Mouse (Mus musculus): ENCODE measurements around the gene Faap24. TPM values are rescaled to one million over a fixed set of nuclear protein-coding genes. Genes with fewer than 3 reads are reported as not detected.

The Faap24 gene
- total RNA-seq, 2 experiments from 2014 or later, result 7.4 to 8.5 TPM

DNA sequence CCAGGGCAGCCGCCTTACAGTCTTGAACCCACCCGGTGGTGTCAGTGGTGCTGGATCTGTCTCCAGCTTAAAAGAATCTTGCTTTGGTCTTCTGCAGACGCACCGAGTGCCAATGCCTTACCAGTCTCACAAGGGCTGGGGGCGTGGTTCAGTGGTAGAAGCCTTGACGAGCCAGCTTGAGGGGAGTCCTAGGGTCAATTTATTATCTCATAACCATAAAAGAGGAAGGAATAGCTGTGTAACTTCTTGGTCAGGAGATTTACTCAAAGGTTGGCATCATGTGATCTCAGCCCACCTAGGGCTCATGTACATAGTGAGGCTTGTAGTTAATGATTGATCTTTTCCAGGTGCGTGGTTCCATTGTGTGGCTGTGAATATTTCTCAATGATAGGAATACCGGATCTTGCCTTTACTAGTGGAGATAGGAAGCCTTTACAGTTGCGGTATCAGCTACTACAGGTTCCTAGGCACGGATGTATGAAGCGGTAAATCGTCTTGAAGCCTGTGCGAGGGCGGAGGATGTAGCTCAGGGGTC, 24.1 kb downstream of the Faap24 start:
- no peak for DNase-seq (ENCODE audit: low spot score in 2 of 2)

DNA sequence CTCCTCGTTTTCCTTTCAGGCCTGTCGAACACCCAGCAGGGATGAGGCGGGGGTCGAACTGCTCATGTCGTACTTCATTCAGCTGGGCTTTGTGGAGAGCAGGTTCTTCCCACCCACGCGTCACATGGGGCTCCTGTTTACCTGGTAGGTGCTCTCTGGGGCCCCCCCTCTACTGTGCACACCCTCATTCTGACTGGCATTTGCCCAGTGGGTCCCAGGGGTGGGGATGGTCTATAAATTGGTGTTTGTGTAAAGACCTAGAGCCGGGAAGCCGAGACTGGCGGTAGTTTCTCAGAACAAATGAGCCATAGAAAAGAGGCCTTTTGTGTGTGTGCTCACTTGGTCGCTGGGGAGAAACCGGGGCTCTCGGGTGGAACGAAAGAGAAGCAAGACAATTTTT, 25.5 kb downstream of the Faap24 start:
- no peak for DNase-seq (ENCODE audit: low spot score in 2 of 2)

DNA sequence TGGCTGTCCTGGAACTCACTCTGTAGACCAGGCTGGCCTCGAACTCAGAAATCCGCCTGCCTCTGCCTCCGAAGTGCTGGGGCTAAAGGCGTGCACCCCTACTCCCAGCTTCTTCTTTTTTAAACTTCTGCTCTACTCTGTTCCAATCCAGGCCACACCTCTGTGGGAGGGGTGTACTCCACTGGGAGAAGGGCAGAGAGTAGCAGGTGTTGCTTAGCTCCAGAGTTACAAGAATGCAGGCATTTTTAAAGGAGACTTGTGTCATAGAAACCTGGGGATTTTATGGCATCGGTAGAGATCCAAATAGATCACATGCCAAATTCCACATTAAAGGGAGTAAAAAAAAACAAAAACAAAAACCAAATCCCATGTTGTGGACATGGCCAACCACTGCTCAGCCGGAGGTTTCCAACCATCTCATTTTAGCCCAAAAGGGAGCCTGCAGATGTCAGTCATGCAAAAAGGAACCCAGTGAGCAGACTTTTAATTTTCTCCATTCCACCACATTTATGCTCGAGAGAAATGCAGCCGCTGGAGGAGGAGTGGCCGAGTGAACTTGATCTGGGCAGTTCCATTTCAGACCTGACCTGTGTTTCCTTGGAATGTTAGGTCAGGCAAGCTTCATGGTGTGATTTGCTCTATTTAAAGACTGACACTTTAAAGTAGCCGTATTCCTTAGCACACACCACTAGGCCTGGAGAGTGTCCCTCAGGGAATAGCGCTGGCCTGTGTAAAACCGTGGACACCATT, 31.3 kb downstream of the Faap24 start:
- no peak for DNase-seq (ENCODE audit: low spot score in 2 of 2)

DNA sequence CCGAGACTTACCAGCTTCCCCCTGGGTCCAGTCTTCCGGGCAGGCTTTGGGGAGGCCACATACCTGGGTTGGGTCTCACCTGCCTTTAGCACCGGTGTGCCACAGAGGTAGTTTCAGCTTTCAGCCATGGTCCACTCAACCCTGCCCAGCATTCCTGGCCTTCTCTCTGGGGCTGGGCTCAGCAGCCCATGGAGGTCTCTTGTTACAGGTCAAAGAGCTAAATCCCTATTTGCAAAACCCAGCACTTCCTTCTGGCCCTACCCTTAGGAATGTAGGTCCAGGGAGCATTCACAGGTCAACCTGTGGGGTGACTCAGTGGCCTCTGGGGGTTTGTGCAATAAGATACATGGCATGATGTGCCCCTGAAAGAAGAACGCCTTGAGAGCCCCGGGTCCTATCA, 33.8 kb downstream of the Faap24 start:
- DNase-seq (ENCODE audit: low spot score in 2 of 2), result no peak

DNA sequence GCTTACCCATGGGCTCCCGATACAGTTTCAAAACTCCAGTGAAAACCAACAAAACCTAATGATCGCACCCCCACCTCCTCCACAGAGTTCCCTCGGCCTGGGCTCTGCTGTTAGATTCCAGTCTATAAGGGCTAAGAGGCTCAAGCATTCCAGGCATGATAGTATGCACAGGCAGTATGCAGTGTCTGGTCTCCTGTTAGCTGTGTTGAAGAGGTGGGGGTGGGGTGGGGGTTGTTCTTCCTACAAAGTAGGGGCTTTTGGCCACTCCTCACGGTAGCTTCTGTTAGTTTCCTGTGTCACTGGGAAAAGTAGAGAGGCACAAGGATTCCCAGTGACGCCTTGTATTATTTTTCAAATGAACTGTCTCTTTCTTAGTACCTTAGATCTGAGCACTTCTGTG, 34.4 kb downstream of the Faap24 start:
- DNase-seq (ENCODE audit: low spot score in 2 of 2), result no peak

DNA sequence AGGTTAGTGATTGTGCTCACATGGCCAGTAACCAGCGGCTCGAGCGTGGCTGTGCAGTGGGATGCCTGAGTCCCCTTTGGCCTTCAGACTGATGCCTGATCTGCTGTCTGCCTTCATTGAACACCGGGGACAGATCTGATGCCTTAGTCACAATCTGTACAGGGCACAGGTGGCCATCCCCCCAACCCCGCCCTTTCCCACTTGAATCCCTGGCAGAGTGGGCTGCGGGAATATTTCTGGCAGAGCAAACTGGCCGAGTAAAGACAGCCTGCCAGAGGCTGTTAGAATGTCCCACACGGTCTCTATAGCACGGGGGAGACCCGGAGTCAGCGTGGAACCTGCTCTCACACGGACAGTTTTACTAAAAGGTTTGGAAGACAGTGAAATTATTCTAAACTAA, 39.0 kb downstream of the Faap24 start:
- DNase-seq (ENCODE audit: low spot score in 2 of 2), result no peak

DNA sequence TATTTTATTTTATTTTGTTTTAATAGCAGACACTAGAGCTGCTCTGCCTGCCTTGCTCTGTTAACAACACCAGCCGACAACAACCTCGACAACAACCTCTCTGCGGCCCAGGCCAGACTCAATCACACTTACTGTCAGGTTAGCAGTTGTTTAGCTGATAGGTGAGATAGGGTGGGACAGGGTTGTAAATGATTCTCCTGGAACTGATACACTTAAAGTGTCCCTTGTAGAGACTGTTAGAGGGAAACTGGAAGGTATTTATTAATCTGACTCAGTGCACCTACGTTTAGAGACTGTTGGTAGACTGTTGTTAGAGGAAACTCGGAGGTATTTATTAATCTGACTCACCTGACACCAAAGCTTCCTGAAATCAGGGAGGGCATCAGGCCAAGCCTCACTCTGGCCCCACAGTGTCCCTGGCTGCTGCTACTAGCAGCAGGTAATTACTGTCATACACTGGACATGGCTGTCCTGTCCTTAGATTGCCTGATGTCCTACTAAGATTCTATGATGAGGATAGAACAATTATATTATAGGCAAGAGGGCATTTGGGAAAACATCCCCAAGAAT, 41.2 kb downstream of the Faap24 start:
- DNase-seq (ENCODE audit: low spot score in 2 of 2), result no peak

DNA sequence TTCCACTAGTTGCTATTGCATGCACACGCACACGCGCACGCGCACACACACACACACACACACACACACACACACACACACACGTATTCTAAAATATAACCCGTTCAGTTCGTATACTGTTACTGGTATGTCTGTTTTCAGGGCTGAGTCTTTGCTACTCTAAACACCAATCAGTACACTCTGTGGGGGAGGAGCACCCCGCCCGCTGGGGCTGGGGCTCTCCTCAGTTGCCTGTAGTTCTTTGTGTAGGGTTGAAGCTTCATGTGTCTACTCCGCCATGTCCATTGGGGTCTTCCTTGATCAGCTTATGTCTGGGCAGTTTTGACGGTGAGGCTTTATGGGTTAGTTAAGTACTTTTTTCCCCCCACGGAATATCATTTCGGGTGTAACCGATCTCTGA, 43.3 kb downstream of the Faap24 start:
- DNase-seq (ENCODE audit: low spot score in 2 of 2), result no peak

DNA sequence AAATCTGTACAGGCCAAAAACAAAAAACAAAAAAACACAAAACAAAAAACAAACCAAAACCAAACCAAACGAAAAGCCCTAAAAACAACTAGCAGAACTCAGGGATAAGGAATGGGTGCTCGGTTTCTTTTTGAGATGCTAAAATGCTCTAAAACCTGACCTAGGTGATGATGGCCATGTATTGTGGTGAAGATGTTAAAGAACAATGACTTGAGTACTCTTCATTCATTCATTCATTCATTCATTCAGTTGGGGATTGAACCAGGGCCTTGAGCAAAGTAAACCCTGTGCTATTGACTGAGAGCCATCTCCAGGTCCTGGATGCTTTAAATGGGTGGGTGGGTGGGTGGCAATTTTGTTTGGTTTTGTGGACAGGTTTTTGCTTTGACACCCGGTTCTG, 45.5 kb downstream of the Faap24 start:
- no peak for DNase-seq (ENCODE audit: low spot score in 2 of 2)

DNA sequence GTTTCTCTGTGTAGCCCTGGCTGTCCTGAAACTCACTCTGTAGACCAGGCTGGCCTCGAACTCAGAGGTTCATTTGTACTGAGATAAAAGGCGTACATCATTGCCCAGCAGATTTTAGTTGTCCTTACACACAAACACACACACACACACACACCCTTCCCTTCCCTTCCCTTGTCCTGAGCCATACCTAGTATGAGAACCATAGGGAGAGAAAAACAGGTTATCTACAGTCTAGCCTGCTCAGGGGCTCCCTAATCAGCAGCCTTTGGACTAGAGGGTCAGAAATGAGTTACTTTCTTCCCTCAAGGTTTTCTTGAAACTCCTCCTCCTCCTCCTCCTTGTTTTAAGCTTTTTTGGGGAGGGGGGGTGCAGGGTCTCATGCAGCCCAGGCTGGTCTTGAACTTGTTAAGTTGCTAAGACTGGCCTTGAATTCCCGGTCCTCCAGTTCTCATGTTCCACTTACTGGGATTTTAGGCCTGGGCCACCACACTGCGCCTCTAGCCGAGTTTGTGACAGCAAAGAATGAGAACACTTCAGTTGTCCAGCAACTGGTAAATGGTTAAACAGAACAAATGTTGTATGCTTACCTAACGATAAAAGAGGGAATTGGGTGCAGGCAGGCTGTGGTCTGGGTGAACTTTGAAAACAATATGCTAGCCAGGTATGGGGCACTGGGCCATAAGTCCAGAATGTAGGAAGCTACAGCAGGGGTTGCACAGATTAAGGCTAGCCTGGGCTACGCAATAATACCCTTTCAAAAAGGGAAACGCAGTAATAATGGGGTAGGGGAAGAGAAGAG, 46.6 kb downstream of the Faap24 start:
- no peak for DNase-seq (ENCODE audit: low spot score in 2 of 2)

DNA sequence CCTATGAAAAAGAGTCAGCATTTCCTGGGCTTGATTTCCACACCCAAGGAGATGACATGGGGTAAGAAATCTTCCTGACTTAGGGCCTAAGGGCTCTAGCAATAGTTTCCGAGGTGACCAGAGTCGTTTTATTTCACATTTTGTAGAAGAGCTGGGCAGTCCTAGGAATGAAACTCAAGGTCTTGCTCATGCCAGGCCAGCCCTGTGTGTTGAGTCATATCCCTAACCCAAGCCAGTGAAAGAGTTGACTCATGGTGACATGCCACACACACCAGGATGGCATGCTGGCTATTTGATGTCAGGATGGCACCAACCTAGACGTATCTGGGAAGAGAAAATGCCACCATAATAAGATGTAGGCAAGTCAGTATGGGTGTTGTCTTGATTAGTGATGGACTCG, 47.6 kb downstream of the Faap24 start:
- DNase-seq (ENCODE audit: low spot score in 2 of 2), result no peak

DNA sequence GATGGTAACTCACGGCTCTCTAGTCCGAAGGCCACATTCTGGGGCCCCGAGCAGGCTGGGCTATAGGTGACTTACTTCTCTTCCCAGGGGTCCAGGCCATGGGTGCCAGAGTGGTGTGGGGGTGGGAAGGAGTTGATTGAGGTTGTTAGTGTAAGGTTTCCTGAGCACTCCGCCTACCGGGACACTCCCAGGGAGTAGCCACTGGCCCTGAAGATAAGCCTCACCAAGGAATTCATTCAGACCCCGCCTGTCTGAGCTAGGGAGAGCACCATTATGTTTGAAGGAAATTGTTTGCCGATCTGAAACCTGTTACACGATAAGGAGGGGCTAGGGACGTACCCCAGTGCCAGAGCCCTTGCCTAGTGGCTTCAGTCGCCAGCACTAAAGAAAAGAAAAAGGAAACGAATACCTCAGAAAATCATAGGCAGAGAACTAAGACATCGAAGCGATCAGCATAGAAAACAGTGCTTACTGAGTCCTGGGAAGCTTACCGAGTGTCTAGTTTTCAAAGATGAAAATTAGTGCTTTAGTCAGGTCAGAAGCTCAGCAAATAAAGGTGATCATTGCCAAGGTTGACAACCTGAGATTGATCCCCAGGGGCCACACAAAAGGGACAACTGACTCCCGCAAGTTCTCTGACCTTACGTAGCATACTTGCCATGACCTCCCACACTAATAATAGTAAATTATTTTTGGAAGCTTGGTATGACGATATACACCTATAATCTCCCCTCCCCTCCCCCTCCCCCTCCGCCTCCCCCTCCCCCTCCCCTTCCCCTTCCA, 48.5 kb downstream of the Faap24 start:
- DNase-seq (ENCODE audit: low spot score in 2 of 2), result no peak

DNA sequence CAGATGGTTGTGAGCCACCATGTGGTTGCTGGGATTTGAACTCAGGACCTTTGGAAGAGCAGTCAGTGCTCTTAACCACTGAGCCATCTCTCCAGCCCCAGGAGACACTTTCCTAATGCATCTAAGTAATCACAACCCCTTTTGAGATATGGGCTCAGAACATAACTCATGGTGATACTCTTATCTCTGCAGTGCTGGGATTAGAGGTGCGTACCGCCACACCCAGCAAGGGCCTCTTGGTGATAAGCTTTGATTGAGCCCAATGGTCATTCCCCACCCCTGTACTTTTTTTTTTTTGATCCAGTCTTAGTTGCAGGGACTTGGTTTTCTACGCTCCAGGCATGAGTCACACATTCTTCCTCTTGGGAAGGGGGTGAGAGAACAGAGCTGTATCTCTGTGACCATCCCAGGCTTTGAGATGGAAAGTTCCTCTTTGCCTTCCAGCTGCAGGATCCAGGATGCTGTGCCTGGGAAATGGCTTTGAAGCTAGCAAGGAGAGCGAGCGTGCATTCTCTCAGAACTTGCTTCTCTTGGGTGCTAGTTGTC, 51.8 kb downstream of the Faap24 start:
- no peak for DNase-seq (ENCODE audit: low spot score in 2 of 2)

DNA sequence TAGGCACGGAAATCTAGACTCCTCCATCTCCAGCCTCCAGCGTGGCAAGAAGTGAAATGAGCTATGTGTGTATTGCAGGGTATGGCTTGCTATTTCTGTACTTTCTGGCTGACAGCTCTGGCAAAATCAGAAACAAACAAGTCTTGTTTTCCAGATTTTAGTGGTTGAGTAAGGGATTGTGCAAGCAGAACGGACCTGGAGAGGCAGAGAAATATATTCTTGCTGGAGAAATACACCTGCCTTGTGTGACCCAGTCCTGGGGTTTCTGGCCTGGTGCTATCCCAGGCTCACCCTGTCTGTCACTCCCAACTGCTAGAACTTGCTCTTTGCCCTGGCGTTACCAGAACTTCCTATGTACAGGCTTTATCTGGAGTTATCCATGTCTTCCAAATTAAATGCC, 54.1 kb downstream of the Faap24 start:
- no peak for DNase-seq (ENCODE audit: low spot score in 2 of 2)

Other genes starting within 250 kb of the Faap24 start
- 10 to 100 TPM; 55.3 to 55.5 TPM for gene Slc7a10, start 210.5 kb downstream of the Faap24 start, total RNA-seq (2021)
- gene Lrp3, start 181.3 kb downstream of the Faap24 start, total RNA-seq (2021), result 10 to 100 TPM; 80.4 to 83.8 TPM
- 10 to 100 TPM; 24.7 to 28.2 TPM for gene Gpatch1, start 78.4 kb downstream of the Faap24 start, total RNA-seq (2021)
- 1 to 10 TPM; 2.1 to 2.4 TPM for gene Rhpn2, start 62.7 kb downstream of the Faap24 start, total RNA-seq (2021)
- gene Cep89, start 199 bp upstream of the Faap24 start, total RNA-seq (2021), result 10 to 100 TPM; 24.5 to 25.7 TPM
- not detected for gene Slc7a9, start 52.0 kb upstream of the Faap24 start, total RNA-seq (2021)
- 1 to 10 TPM in 1 of 2 experiments, under 1 TPM in 1; 0.76 to 1.2 TPM for gene Tdrd12, start 140.9 kb upstream of the Faap24 start, total RNA-seq (2021)
- gene Nudt19, start 159.5 kb upstream of the Faap24 start, total RNA-seq (2021), result 10 to 100 TPM; 63.4 to 77.1 TPM
- under 1 TPM; 0.62 to 0.87 TPM for gene Rgs9bp, start 188.7 kb upstream of the Faap24 start, total RNA-seq (2021)
- gene Ankrd27, start 189.4 kb upstream of the Faap24 start, total RNA-seq (2021), result 10 to 100 TPM; 40.1 to 46.4 TPM

Data from layer of hippocampus, postnatal 10 days (tissue).